Mouse (Mus musculus): ENCODE data around the gene Lrrc4. TPM values are rescaled to one million over a fixed set of nuclear protein-coding genes. Genes with fewer than 3 reads are reported as not detected.

The Lrrc4 gene
- total and polyA plus RNA-seq, 2 experiments: 0.10 TPM; not detected in 1

DNA sequence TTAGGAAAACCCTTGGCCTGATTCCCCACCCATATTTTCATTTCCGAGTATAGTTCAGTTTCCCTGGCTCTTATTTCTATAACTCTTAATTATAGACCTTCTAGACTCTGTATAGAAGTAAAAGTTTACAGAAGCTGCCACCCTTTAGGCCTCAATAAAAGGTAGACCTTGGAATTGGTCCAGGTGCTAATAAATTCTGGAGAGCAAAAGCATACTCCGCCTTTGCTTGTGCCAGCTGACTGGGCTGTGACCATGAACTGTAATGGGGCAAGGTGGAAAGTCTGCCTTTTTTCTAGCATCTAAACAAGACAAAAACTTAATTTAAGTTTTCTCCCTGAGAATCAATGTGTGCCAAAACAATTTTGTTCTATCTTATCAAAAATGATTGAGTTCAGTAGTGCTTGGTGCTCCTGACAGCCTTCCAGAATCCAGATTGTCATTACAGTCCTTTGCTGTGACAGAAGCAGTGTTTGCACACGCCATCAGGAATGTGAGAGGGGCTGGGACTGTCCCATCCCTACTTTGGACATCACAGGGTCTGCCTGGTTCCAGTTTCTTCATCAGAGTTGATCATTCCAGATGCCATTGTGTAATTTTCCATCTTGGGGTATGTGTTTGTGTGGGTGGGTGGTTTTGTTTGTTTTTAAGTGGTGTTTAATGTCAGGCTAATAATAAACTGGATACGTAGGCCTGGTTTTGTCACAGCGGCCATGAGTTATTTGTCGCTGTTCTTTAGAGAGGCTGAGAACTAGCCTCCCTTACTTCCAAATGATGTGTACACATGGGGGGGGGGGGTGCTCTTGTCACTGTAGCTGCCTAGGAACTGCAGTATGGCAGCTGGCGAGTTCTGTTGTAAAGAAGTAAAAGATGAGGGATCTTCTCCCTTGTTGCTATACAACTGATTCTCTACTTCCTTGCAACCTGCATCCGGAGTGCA lies 149.8 kb downstream of the Lrrc4 start:
- no peaks in the 10 kb centered on the region for H3K27me3 ChIP-seq (ENCODE audit: control insufficient read depth, insufficient read depth, low read length)
- H3K36me3 ChIP-seq (ENCODE audit: control insufficient read depth, insufficient read depth, low read length): no peaks in the 10 kb centered on the region; the same call in 1 of the 2 replicates
- DNase-seq (ENCODE audit: extremely low read depth, low read depth, low spot score): peak; percentile 81
- 36% methylated on average over 8 of the region's 8 CpGs for WGBS
- no peak overlapping the region for H3K4me3 ChIP-seq (ENCODE audit: insufficient read depth, low read depth, low read length)
- peaks cover 18% of the 10 kb centered on the region for H3K4me1 ChIP-seq (ENCODE audit: control insufficient read depth, insufficient read depth, low read length)
- H3K9ac ChIP-seq (ENCODE audit: low read depth, low read length): no peak overlapping the region
- no peak for TF ChIP-seq POLR2A (IDR thresholded peaks at IDR 0.05; ENCODE audit: extremely low read depth, insufficient read depth, low read length)
- TF ChIP-seq CTCF (IDR thresholded peaks at IDR 0.05; ENCODE audit: low read depth, low read length): no peak
- H3K79me2 ChIP-seq (ENCODE audit: control insufficient read depth, insufficient read depth, low read length): peaks cover 2% of the 10 kb centered on the region; the same call in 1 of the 2 replicates
- peak overlapping the region; percentile 37; the same call in 1 of the 2 replicates for H3K27ac ChIP-seq (replicated peaks; ENCODE audit: insufficient read depth, low read depth, low read length)

DNA sequence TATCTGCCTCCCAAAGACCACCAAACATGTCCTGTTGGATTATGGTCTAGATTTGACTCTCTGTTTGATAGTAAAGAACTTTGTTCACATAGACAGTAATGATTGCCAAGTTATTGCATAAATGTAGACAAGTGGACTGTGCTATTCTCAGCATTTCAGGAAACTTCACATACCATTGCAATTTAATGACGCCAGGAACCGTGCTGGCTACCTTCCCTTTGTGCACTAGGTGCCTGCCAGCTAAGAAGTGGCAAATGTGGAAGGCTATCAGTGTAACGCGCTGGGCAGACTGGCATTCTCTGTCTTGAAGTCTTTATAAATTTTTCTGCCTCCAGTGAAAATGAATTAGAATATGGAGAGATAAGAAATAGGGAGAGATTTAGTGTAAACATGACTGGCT lies 151.0 kb downstream of the Lrrc4 start:
- no peak overlapping the region for H3K4me3 ChIP-seq (ENCODE audit: insufficient read depth, low read depth, low read length)
- TF ChIP-seq POLR2A (IDR thresholded peaks at IDR 0.05; ENCODE audit: extremely low read depth, insufficient read depth, low read length) (no peak), CTCF (IDR thresholded peaks at IDR 0.05; ENCODE audit: low read depth, low read length) (no peak)
- H3K27ac ChIP-seq (replicated peaks; ENCODE audit: insufficient read depth, low read depth, low read length): no peak overlapping the region
- H3K79me2 ChIP-seq (ENCODE audit: control insufficient read depth, insufficient read depth, low read length): peaks cover 2% of the 10 kb centered on the region; the same call in 1 of the 2 replicates
- H3K36me3 ChIP-seq (ENCODE audit: control insufficient read depth, insufficient read depth, low read length): no peaks in the 10 kb centered on the region; the same call in 1 of the 2 replicates
- no peaks in the 10 kb centered on the region for H3K27me3 ChIP-seq (ENCODE audit: control insufficient read depth, insufficient read depth, low read length)
- no peak overlapping the region for H3K9ac ChIP-seq (ENCODE audit: low read depth, low read length)
- 18% methylated on average over 4 of the region's 4 CpGs for WGBS
- DNase-seq (ENCODE audit: extremely low read depth, low read depth, low spot score): peak; percentile 82
- peaks cover 16% of the 10 kb centered on the region for H3K4me1 ChIP-seq (ENCODE audit: control insufficient read depth, insufficient read depth, low read length)

DNA sequence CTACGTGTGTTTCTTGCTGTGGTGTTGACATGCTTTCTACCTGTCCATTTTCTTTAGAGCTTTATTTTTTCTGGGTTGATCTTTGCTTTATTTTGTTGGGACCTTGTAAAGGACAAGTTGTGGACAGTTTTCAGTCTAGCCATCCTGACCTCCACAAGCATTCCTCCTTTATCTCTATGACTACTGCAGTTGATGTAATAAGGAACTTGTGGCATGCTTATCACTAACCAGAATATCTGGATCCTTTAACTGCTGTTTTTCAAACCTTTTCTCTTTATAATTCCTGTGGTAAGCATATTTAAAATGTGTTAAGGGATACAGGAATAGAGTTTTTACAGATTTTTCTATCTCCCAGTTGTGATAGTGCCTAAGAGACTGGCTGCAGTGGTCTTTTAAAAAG lies 152.7 kb downstream of the Lrrc4 start:
- no peak overlapping the region for H3K9ac ChIP-seq (ENCODE audit: low read depth, low read length)
- TF ChIP-seq POLR2A (IDR thresholded peaks at IDR 0.05; ENCODE audit: extremely low read depth, insufficient read depth, low read length) (no peak), CTCF (IDR thresholded peaks at IDR 0.05; ENCODE audit: low read depth, low read length) (no peak)
- 85% methylated on average over 1 of the region's 1 CpGs for WGBS
- no peak overlapping the region for H3K27ac ChIP-seq (replicated peaks; ENCODE audit: insufficient read depth, low read depth, low read length)
- H3K79me2 ChIP-seq (ENCODE audit: control insufficient read depth, insufficient read depth, low read length): peaks cover 2% of the 10 kb centered on the region; the same call in 1 of the 2 replicates
- DNase-seq (ENCODE audit: extremely low read depth, low read depth, low spot score): no peak
- no peak overlapping the region for H3K4me3 ChIP-seq (ENCODE audit: insufficient read depth, low read depth, low read length)
- H3K4me1 ChIP-seq (ENCODE audit: control insufficient read depth, insufficient read depth, low read length): peaks cover 16% of the 10 kb centered on the region
- no peaks in the 10 kb centered on the region for H3K27me3 ChIP-seq (ENCODE audit: control insufficient read depth, insufficient read depth, low read length)
- no peaks in the 10 kb centered on the region; the same call in 1 of the 2 replicates for H3K36me3 ChIP-seq (ENCODE audit: control insufficient read depth, insufficient read depth, low read length)

DNA sequence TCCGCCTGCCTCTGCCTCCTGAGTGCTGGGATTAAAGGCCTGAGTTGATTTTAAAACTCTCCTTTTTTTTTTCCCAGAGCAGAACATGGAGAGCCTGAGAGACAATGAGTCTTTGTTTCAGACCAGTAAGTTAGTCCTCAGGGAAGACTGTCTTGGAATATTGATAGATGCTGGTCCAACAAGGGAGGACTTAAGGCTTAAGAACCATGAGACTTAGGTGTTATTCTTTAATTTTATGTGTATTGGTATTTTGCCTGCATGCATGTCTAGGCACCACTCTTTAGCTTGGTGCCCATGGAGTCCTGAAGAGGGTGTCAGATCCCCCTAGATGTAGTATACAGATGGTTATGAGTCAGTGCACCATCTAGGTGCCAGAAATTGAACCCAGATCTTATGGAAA lies 156.9 kb downstream of the Lrrc4 start:
- no peak for TF ChIP-seq CTCF (IDR thresholded peaks at IDR 0.05; ENCODE audit: low read depth, low read length)
- TF ChIP-seq POLR2A (IDR thresholded peaks at IDR 0.05; ENCODE audit: extremely low read depth, insufficient read depth, low read length): no peak
- no peaks in the 10 kb centered on the region for H3K27me3 ChIP-seq (ENCODE audit: control insufficient read depth, insufficient read depth, low read length)
- no peak for DNase-seq (ENCODE audit: extremely low read depth, low read depth, low spot score)
- H3K27ac ChIP-seq (replicated peaks; ENCODE audit: insufficient read depth, low read depth, low read length): no peak overlapping the region
- H3K4me3 ChIP-seq (ENCODE audit: insufficient read depth, low read depth, low read length): no peak overlapping the region
- H3K4me1 ChIP-seq (ENCODE audit: control insufficient read depth, insufficient read depth, low read length): no peaks in the 10 kb centered on the region
- H3K79me2 ChIP-seq (ENCODE audit: control insufficient read depth, insufficient read depth, low read length): no peaks in the 10 kb centered on the region; the same call in 1 of the 2 replicates
- peaks cover under 1% of the 10 kb centered on the region for H3K36me3 ChIP-seq (ENCODE audit: control insufficient read depth, insufficient read depth, low read length)
- 95% methylated on average over 1 of the region's 1 CpGs for WGBS
- no peak overlapping the region for H3K9ac ChIP-seq (ENCODE audit: low read depth, low read length)

DNA sequence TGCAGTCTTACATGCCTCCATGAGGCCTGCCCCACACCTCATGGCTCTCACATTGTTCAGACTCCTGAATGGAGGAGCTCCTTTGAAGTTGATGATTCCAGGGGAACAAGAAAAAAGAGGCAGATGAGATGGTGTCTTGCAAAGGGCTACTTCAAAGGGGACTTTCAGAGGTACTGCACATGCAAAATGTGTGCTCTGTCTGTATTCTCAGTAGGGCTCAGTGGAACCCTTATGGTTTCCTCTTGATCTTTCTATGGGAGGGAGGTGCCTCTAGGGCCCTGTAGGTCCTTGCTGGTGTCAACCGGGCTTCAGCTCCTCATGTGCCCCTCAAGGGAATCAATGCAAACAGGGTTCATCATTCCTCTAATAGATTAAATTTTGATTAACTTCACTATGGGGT lies 159.2 kb downstream of the Lrrc4 start:
- TF ChIP-seq CTCF (IDR thresholded peaks at IDR 0.05; ENCODE audit: low read depth, low read length) (no peak), POLR2A (IDR thresholded peaks at IDR 0.05; ENCODE audit: extremely low read depth, insufficient read depth, low read length) (no peak)
- DNase-seq (ENCODE audit: extremely low read depth, low read depth, low spot score): no peak
- peaks cover 14% of the 10 kb centered on the region for H3K36me3 ChIP-seq (ENCODE audit: control insufficient read depth, insufficient read depth, low read length)
- no peaks in the 10 kb centered on the region for H3K27me3 ChIP-seq (ENCODE audit: control insufficient read depth, insufficient read depth, low read length)
- H3K4me3 ChIP-seq (ENCODE audit: insufficient read depth, low read depth, low read length): no peak overlapping the region
- no peaks in the 10 kb centered on the region for H3K4me1 ChIP-seq (ENCODE audit: control insufficient read depth, insufficient read depth, low read length)
- WGBS: 94% methylated on average over 1 of the region's 1 CpGs
- no peak overlapping the region for H3K27ac ChIP-seq (replicated peaks; ENCODE audit: insufficient read depth, low read depth, low read length)
- peaks cover 3% of the 10 kb centered on the region; the same call in 1 of the 2 replicates for H3K79me2 ChIP-seq (ENCODE audit: control insufficient read depth, insufficient read depth, low read length)
- no peak overlapping the region for H3K9ac ChIP-seq (ENCODE audit: low read depth, low read length)

Measured in liver, adult 2 months (tissue).